Mouse (Mus musculus) limb, embryonic 12.5 days (tissue): Measurements from ENCODE around the gene Rpl19. TPM values are rescaled to one million over a fixed set of nuclear protein-coding genes. Genes with fewer than 3 reads are reported as not detected.

ENCODE experiments used
- ATAC-seq: fragments of 200-750 bp; cut with Nextera tagmentation; 2 replicates; pipeline ENCODE4 v1.8.0; 2017; ENCODE audit warnings: low read depth, moderate TSS enrichment; ENCODE audit not compliant: insufficient number of reproducible peaks, insufficient read depth, low FRiP score, low TSS enrichment
- H3K27ac ChIP-seq: fragments of 300-500 bp; sonication (generic); 2 replicates; pipeline ENCODE4 v1.5.1; 2016; ENCODE audit warnings: mild to moderate bottlenecking, moderate library complexity
- H3K27me3 ChIP-seq: fragments of 300-500 bp; sonication (generic); 2 replicates; pipeline ENCODE4 v1.6.1; 2016; ENCODE audit warnings: mild to moderate bottlenecking, moderate library complexity
- H3K36me3 ChIP-seq: fragments of 300-500 bp; sonication (generic); 2 replicates; pipeline ENCODE4 v1.6.1; 2016; ENCODE audit warnings: mild to moderate bottlenecking, moderate library complexity
- H3K4me1 ChIP-seq: fragments of 300-500 bp; sonication (generic); replicated peaks from 2 replicates; pipeline ENCODE4 v1.6.1; 2016
- H3K4me2 ChIP-seq: fragments of 300-500 bp; sonication (generic); 2 replicates; pipeline ENCODE4 v1.6.1; 2016; ENCODE audit warnings: mild to moderate bottlenecking, moderate library complexity
- H3K4me3 ChIP-seq: fragments of 300-500 bp; sonication (generic); replicated peaks from 2 replicates; pipeline ENCODE4 v1.5.1; 2016; ENCODE audit warnings: mild to moderate bottlenecking
- H3K9ac ChIP-seq: fragments of 300-500 bp; sonication (generic); replicated peaks from 2 replicates; pipeline ENCODE4 v1.6.1; 2016; ENCODE audit warnings: mild to moderate bottlenecking, moderate library complexity
- H3K9me3 ChIP-seq: fragments of 300-500 bp; sonication (generic); 2 replicates; pipeline ENCODE4 v1.6.1; 2016; ENCODE audit warnings: mild to moderate bottlenecking, moderate library complexity
- WGBS: fragments of 180-500 bp; shearing (Covaris S2); methylation state at CpG from one replicate; pipeline ENCODE4 v1.1.7; 2016; 5-methylcytosine and 5-hydroxymethylcytosine counted together
- polyA plus RNA-seq: library from polyadenylated mRNA; unstranded; fragments of >200 nt; fragmentation: Nextera tagmentation; extraction: Ambion mirVana; gene quantifications from 2 replicates; pipeline ENCODE4 v1.2.1, GENCODE M21; 2016

The Rpl19 gene
- polyA plus RNA-seq, 1 experiment from 2014 or later: 1,014 TPM

DNA sequence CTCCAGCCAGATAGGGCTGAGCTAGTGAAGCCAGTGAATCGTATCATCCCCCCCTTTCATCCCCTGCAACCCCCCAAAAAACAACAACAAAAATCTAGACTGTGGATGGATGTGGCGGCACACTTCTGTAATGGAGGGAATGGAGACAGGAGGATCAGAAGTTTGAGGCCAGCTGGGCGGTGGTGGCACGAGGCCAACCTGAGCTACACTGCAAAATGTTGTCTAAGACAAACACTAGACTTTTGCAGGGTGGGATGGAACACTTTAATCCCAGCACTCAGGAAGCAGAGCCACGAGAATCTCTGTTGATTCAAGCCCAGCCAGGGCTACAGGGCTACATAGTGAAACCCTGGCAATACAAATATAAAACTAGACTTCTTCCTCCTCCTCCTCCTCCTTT, 17.6 kb downstream of the Rpl19 start:
- H3K9me3 ChIP-seq: no peaks in the 10 kb centered on the region

DNA sequence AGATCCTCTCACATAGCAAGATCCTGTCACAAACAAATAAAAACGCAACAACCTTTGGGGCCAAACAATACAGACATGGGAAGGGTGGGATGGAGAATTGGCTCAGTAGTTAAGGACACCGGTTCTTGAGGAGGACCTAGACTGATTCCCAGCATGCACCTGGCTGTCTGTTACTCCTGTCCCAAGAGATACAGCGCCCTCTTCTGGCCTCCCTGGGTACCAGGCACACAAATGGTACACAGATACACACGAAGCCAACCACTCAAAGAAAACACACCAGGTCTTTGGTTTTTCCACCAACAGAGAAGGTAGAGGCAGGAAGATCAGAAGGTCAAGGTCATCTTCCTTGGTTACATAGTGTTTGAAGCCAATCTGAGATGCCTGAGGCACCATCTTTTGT, 19.1 kb downstream of the Rpl19 start:
- 0 out of 2 replicates have a peak, but pooled peaks cover 4% of the 10 kb centered on the region for H3K4me1 ChIP-seq
- H3K4me3 ChIP-seq: no peak overlapping the region
- no peaks in the 10 kb centered on the region for H3K9me3 ChIP-seq
- ATAC-seq: no peak
- 71% methylated on average over 4 of the region's 4 CpGs for WGBS
- no peak overlapping the region for H3K27ac ChIP-seq
- no peaks in the 10 kb centered on the region for H3K36me3 ChIP-seq
- H3K4me2 ChIP-seq: no peak overlapping the region
- no peak overlapping the region for H3K9ac ChIP-seq
- H3K27me3 ChIP-seq: peaks cover 46% of the 10 kb centered on the region

More for the DNA sequence above, 17.6 kb downstream of the Rpl19 start:
- Histone ChIP-seq H3K27ac (no peak overlapping the region), H3K4me2 (no peak overlapping the region), H3K4me3 (no peak overlapping the region), H3K36me3 (no peaks in the 10 kb centered on the region), H3K4me1 (no peaks in the 10 kb centered on the region), H3K9ac (no peak overlapping the region), H3K27me3 (peaks cover 30% of the 10 kb centered on the region)
- no peak for ATAC-seq
- WGBS: 74% methylated on average over 5 of the region's 5 CpGs

GRCm38 (mm10) chr11:98046466-98046865, 20.0 kb downstream of the Rpl19 start:
- WGBS: 61% methylated on average over 1 of the region's 1 CpGs
- H3K4me2 ChIP-seq: no peak overlapping the region
- peaks cover 54% of the 10 kb centered on the region for H3K27me3 ChIP-seq
- H3K9ac ChIP-seq: no peak overlapping the region
- no peaks in the 10 kb centered on the region for H3K36me3 ChIP-seq
- no peak for ATAC-seq
- no peak overlapping the region for H3K4me3 ChIP-seq
- H3K9me3 ChIP-seq: no peaks in the 10 kb centered on the region
- H3K4me1 ChIP-seq: peaks cover 10% of the 10 kb centered on the region; the same call in 1 of the 2 replicates
- no peak overlapping the region for H3K27ac ChIP-seq

- Histone ChIP-seq H3K4me2 (no peak overlapping the region), H3K4me1 (peaks cover 17% of the 10 kb centered on the region), H3K4me3 (no peak overlapping the region), H3K36me3 (no peaks in the 10 kb centered on the region), H3K27ac (no peak overlapping the region), H3K27me3 (peaks cover 67% of the 10 kb centered on the region), H3K9me3 (no peaks in the 10 kb centered on the region), H3K9ac (no peak overlapping the region)
- ATAC-seq: no peak
- 82% methylated on average over 4 of the region's 4 CpGs for WGBS
Observed at GRCm38 (mm10) chr11:98047745-98048144, 21.2 kb downstream of the Rpl19 start.

GRCm38 (mm10) chr11:98049672-98050519, 23.4 kb downstream of the Rpl19 start:
- H3K4me3 ChIP-seq: no peak overlapping the region
- H3K27ac ChIP-seq: no peak overlapping the region
- H3K9me3 ChIP-seq: no peaks in the 10 kb centered on the region
- H3K9ac ChIP-seq: 0 out of 2 replicates have a peak overlapping the region, but pooled peaks have one; percentile 19
- peaks cover 73% of the 10 kb centered on the region for H3K27me3 ChIP-seq
- no peak overlapping the region for H3K4me2 ChIP-seq
- ATAC-seq: no peak
- 68% methylated on average over 14 of the region's 14 CpGs for WGBS
- H3K4me1 ChIP-seq: peaks cover 24% of the 10 kb centered on the region
- no peaks in the 10 kb centered on the region for H3K36me3 ChIP-seq

DNA sequence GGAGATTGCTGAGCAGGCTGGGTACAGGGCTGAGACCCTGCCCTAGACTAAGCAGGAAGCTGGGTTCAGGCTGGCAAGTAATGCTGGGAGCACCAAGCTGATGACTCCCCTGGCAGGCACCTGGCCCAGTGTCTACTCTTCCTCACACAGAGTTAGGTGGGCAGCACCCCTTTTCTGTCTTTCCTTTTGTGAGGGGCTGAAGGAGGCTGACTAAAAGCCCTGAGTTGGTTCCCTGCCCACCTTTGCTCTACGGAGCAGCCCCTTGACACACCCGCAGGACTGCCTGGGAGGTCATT, 24.0 kb downstream of the Rpl19 start:
- peaks cover 79% of the 10 kb centered on the region for H3K27me3 ChIP-seq
- no peak for ATAC-seq
- H3K36me3 ChIP-seq: no peaks in the 10 kb centered on the region
- H3K9ac ChIP-seq: no peak overlapping the region
- 23% methylated on average over 2 of the region's 2 CpGs for WGBS
- H3K4me3 ChIP-seq: no peak overlapping the region
- peaks cover 24% of the 10 kb centered on the region for H3K4me1 ChIP-seq
- H3K27ac ChIP-seq: no peak overlapping the region
- no peak overlapping the region for H3K4me2 ChIP-seq
- H3K9me3 ChIP-seq: no peaks in the 10 kb centered on the region

- no peak for ATAC-seq
- Histone ChIP-seq H3K9ac (no peak overlapping the region), H3K9me3 (no peaks in the 10 kb centered on the region), H3K36me3 (no peaks in the 10 kb centered on the region), H3K27me3 (peaks cover 84% of the 10 kb centered on the region), H3K4me1 (peaks cover 24% of the 10 kb centered on the region), H3K4me2 (no peak overlapping the region), H3K4me3 (no peak overlapping the region), H3K27ac (no peak overlapping the region)
- WGBS: no CpG with 5 or more reads among the region's 2 CpGs
Observed at GRCm38 (mm10) chr11:98050940-98051339, 24.4 kb downstream of the Rpl19 start.

- no peaks in the 10 kb centered on the region for H3K9me3 ChIP-seq
- H3K9ac ChIP-seq: no peak overlapping the region
- H3K27ac ChIP-seq: no peak overlapping the region
- ATAC-seq: no peak
- peak overlapping the region; percentile 68 for H3K4me2 ChIP-seq
- peak overlapping the region; percentile 51 for H3K4me3 ChIP-seq
- H3K4me1 ChIP-seq: peaks cover 24% of the 10 kb centered on the region
- peaks cover 84% of the 10 kb centered on the region for H3K27me3 ChIP-seq
- WGBS: 6% methylated on average over 12 of the region's 12 CpGs
- no peaks in the 10 kb centered on the region for H3K36me3 ChIP-seq
Observed at GRCm38 (mm10) chr11:98051611-98052128, 25.2 kb downstream of the Rpl19 start.

DNA sequence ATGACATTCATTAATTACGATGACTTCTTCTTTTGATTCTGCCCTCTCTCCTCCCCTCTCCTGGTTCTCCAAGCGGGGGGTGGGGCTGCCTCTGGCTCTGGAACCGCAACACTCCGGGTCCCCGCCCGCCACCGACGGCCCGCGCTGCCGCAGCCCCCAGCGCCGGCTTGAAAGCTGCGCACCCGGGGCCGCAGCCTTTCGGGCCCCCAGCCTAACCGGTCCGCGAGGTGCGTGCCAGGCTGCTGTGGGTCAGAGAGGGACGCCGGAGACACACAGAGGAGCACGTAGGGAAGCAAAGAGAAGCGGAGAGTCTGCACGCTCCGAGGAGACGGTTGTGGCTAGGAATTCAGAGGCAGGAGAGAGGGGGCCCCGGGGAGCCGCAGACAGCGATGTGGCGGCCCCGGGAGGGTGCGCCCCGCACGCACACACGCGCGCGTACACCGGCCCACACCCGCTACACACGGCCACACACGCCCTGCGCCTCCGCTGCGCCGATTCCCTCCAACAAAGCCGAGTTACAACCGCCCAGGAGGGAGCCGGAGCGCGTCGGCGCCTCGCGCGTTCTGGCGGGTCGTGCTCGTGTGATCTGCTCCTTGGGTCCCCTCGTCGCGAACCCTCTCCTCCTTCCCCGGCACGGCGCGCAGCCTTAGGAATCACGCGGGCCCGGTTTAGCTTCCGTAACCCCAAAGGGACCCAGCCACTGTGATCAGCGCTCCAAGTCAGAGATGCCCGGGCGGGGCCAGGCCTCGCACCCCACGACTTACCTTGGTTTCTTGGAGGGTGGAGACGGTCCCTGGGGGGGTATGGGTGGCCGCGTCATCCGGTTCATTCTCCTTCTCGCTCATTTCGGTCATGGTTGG, 25.8 kb downstream of the Rpl19 start:
- Histone ChIP-seq H3K27me3 (peaks cover 85% of the 10 kb centered on the region), H3K4me2 (peak overlapping the region; percentile 68), H3K4me1 (peaks cover 27% of the 10 kb centered on the region), H3K9me3 (no peaks in the 10 kb centered on the region), H3K36me3 (no peaks in the 10 kb centered on the region), H3K4me3 (peak overlapping the region; percentile 51), H3K9ac (peak overlapping the region; percentile 57), H3K27ac (no peak overlapping the region)
- no peak for ATAC-seq
- under 1% methylated on average over 83 of the region's 83 CpGs for WGBS

DNA sequence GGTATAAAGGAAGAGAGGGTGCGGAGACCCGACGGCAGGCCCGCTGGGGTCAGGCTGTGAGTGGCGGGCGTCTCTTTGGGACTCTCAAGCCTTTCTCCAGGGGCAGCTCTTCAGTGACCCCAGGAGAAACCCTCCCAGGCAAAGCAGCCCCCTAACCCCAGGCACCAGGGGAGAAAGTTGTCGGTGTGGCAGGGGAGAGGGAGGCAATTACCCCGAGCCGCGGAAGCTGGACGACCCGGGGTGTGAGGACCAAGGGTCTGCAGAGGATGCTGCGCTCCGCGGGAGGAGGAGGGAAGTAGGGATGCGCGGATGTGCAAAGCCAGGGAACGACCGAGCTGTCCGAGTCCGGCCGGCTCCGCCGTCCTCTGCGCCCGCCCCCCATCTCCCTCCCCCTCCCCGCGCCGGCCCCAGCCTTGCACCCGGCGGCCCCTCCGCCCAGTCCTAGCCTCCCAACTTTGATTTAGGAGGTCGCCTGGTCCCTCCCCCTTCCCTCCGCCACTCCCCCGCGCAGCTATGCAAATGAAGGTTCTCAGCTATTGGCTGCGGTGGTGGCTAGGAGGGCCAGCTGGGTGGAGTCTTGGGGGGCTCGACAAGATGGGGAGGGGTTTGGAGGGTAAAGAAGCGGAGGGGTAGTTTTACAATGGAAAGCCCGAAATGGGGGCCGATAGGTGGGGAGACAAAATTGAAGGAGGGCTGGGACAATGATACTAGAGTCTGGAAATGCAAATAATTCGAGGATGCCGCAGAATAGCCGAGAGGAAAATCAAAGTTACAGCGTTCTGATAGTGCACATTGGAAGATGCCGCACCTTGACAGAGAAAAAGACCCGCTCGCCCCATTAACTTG, 26.7 kb downstream of the Rpl19 start, which contains the start of gene Stac2:
Stac2 (minus strand) TSS at position 474 of the 846 bp plus-strand sequence.
- Histone ChIP-seq H3K36me3 (no peaks in the 10 kb centered on the region), H3K9me3 (no peaks in the 10 kb centered on the region), H3K4me1 (peaks cover 29% of the 10 kb centered on the region), H3K9ac (peak within 1 kb of the TSS; percentile 57), H3K27me3 (peaks cover 79% of the 10 kb centered on the region), H3K4me3 (peak within 1 kb of the TSS; percentile 51), H3K4me2 (peak within 1 kb of the TSS; percentile 68), H3K27ac (no peak within 1 kb of the TSS)
- peak; percentile 82 for ATAC-seq
- 2% methylated on average over 44 of the region's 48 CpGs for WGBS
